Mouse (Mus musculus): ENCODE data around the gene Itm2c.

DNA sequence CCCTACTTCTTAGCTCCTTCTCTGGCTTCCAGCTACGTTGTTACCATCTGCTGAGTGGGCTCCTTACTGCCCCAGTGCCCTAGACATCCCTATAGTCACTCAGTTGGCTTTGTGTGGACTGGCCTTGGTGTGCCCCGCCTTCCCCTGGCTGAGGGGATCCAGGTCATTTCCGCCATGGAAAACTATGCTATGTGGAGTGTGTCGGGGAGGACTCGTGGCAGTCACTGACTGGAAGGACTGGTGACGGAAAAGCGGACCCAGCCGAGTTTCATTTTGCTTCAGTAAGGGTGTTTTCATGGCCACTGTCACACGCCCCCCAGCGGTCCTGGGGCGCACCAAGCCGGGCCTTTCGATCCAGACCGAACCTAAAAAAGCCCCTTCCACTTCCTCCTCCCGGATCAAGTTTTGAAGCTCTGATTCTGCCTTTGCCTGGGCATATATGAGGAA, 1.3 kb downstream of the Itm2c start:
- TF ChIP-seq POLR2A (IDR thresholded peaks at IDR 0.05; ENCODE audit: low read depth, low read length) (peak; percentile 58), MAZ (IDR thresholded peaks at IDR 0.05; ENCODE audit: low read depth, low read length) (no peak), PAX5 (IDR thresholded peaks at IDR 0.05; ENCODE audit: low read length) (no peak), CHD2 (IDR thresholded peaks at IDR 0.05; ENCODE audit: low read length) (no peak), MXI1 (IDR thresholded peaks at IDR 0.05; ENCODE audit: low read depth, low read length) (peak; percentile 58; the same call in 1 of the 2 replicates), CTCF (conservative IDR thresholded peaks at IDR 0.05 in 1 of 2, IDR thresholded peaks at IDR 0.05 in 1 of 2; ENCODE audit: low read depth in 2 of 2, low read length in 2 of 2) (peak in 1 of 2 experiments; percentile 79; a peak in 2 of 4 replicates), ZNF384 (IDR thresholded peaks at IDR 0.05; ENCODE audit: low read depth, low read length) (no peak), MAFK (IDR thresholded peaks at IDR 0.05; ENCODE audit: insufficient replicate concordance, low read length) (peak; percentile 60; the same call in 1 of the 2 replicates), EP300 (IDR thresholded peaks at IDR 0.05; ENCODE audit: low read length) (peak; percentile 27; the same call in 1 of the 2 replicates), USF1 (IDR thresholded peaks at IDR 0.05; ENCODE audit: low read depth, low read length) (no peak)

All from CH12.LX (cell line).